Mouse (Mus musculus) liver, embryonic 12.5 days (tissue): ENCODE measurements around the gene Gm16181. TPM values are rescaled to one million over a fixed set of nuclear protein-coding genes. Genes with fewer than 3 reads are reported as not detected.

Experiments
- ATAC-seq: fragments of 200-750 bp; cut with Nextera tagmentation; 2 replicates; pipeline ENCODE4 v1.8.0; 2017; ENCODE audit warnings: moderate number of reproducible peaks, mild to moderate bottlenecking, moderate library complexity
- H3K27ac ChIP-seq: fragments of 300-500 bp; sonication (generic); 2 replicates; pipeline ENCODE4 v1.5.1; 2016; ENCODE audit warnings: mild to moderate bottlenecking
- H3K27me3 ChIP-seq: fragments of 300-500 bp; sonication (generic); replicated peaks from 2 replicates; pipeline ENCODE4 v1.6.1; 2016; ENCODE audit warnings: mild to moderate bottlenecking, moderate library complexity
- H3K36me3 ChIP-seq: fragments of 300-500 bp; sonication (generic); 2 replicates; pipeline ENCODE4 v1.6.1; 2016; ENCODE audit warnings: mild to moderate bottlenecking, moderate library complexity
- H3K4me1 ChIP-seq: fragments of 300-500 bp; sonication (generic); 2 replicates; pipeline ENCODE4 v1.6.1; 2016
- H3K4me2 ChIP-seq: fragments of 300-500 bp; sonication (generic); 2 replicates; pipeline ENCODE4 v1.6.1; 2016; ENCODE audit warnings: mild to moderate bottlenecking, moderate library complexity
- H3K4me3 ChIP-seq: fragments of 300-500 bp; sonication (generic); 2 replicates; pipeline ENCODE4 v1.5.1; 2016; ENCODE audit warnings: mild to moderate bottlenecking, moderate library complexity
- H3K9ac ChIP-seq: fragments of 300-500 bp; sonication (generic); 2 replicates; pipeline ENCODE4 v1.6.1; 2016; ENCODE audit warnings: mild to moderate bottlenecking, moderate library complexity
- H3K9me3 ChIP-seq: fragments of 300-500 bp; sonication (generic); replicated peaks from 2 replicates; pipeline ENCODE4 v1.6.1; 2016; ENCODE audit warnings: mild to moderate bottlenecking, moderate library complexity
- WGBS: fragments of 180-500 bp; shearing (Covaris S2); methylation state at CpG from one replicate; pipeline ENCODE4 v1.1.7; 2016; ENCODE audit not compliant: insufficient replicate concordance; 5-methylcytosine and 5-hydroxymethylcytosine counted together
- polyA plus RNA-seq: library from polyadenylated mRNA; unstranded; fragments of >200 nt; fragmentation: Nextera tagmentation; extraction: Ambion mirVana; gene quantifications from 2 replicates; pipeline ENCODE4 v1.2.1, GENCODE M21; 2016

Gene Gm16181
- polyA plus RNA-seq, 1 experiment from 2014 or later = 0.42 TPM

DNA sequence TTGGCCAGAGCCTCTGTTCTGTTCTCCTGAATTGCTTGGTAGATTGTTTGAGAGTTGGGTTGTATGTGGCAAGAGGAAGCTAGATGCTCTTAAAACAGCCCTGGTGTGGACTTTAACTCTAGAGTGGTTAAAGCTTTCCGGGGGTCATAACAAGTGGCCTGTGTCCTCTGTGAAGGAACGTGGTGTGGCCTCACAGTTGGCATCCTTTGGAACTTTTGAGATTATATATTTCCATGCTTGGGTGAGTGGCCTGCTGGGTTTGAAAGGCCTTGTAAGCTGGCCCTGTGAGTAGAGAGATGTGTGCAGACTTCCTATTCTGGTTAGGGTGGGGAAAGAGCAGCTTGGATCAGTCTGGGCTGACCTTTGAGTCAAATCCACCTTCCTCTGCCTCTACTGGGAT, 24.4 kb downstream of the Gm16181 start:
- Histone ChIP-seq H3K27ac (no peak overlapping the region), H3K4me1 (peaks cover 56% of the 10 kb centered on the region), H3K4me2 (peak overlapping the region; percentile 91), H3K27me3 (no peaks in the 10 kb centered on the region), H3K9me3 (no peaks in the 10 kb centered on the region), H3K4me3 (peak overlapping the region; percentile 88), H3K9ac (peak overlapping the region; percentile 95; the same call in 1 of the 2 replicates), H3K36me3 (peaks cover 71% of the 10 kb centered on the region)
- 70% methylated on average over 2 of the region's 2 CpGs for WGBS
- ATAC-seq = no peak

- no peak for ATAC-seq
- no peak overlapping the region for H3K4me3 ChIP-seq
- no peaks in the 10 kb centered on the region for H3K27me3 ChIP-seq
- peaks cover 46% of the 10 kb centered on the region for H3K4me1 ChIP-seq
- peak overlapping the region; percentile 91; the same call in 1 of the 2 replicates for H3K4me2 ChIP-seq
- no peak overlapping the region; the same call in 1 of the 2 replicates for H3K9ac ChIP-seq
- H3K9me3 ChIP-seq = no peaks in the 10 kb centered on the region
- 78% methylated on average over 15 of the region's 15 CpGs for WGBS
- H3K27ac ChIP-seq = 0 out of 2 replicates have a peak overlapping the region, but pooled peaks have one; percentile 6
- H3K36me3 ChIP-seq = peaks cover 80% of the 10 kb centered on the region
Measured at GRCm38 (mm10) chr17:35245731-35246623, 25.3 kb downstream of the Gm16181 start.

- ATAC-seq = no peak
- H3K27me3 ChIP-seq = no peaks in the 10 kb centered on the region
- 77% methylated on average over 7 of the region's 7 CpGs for WGBS
Measured at GRCm38 (mm10) chr17:35247144-35247543, 26.5 kb downstream of the Gm16181 start.

GRCm38 (mm10) chr17:35248986-35249385, 28.4 kb downstream of the Gm16181 start:
- 89% methylated on average over 14 of the region's 14 CpGs for WGBS
- Histone ChIP-seq H3K27me3 (no peaks in the 10 kb centered on the region), H3K9ac (no peak overlapping the region), H3K9me3 (no peaks in the 10 kb centered on the region), H3K27ac (no peak overlapping the region), H3K4me1 (peaks cover 32% of the 10 kb centered on the region), H3K36me3 (peaks cover 99% of the 10 kb centered on the region), H3K4me3 (no peak overlapping the region), H3K4me2 (no peak overlapping the region)
- no peak for ATAC-seq

More at GRCm38 (mm10) chr17:35247144-35247543, 26.5 kb downstream of the Gm16181 start:
- Histone ChIP-seq H3K36me3 (peaks cover 91% of the 10 kb centered on the region), H3K4me1 (peaks cover 44% of the 10 kb centered on the region), H3K4me2 (no peak overlapping the region), H3K9ac (no peak overlapping the region), H3K4me3 (no peak overlapping the region), H3K27ac (no peak overlapping the region), H3K9me3 (no peaks in the 10 kb centered on the region)

DNA sequence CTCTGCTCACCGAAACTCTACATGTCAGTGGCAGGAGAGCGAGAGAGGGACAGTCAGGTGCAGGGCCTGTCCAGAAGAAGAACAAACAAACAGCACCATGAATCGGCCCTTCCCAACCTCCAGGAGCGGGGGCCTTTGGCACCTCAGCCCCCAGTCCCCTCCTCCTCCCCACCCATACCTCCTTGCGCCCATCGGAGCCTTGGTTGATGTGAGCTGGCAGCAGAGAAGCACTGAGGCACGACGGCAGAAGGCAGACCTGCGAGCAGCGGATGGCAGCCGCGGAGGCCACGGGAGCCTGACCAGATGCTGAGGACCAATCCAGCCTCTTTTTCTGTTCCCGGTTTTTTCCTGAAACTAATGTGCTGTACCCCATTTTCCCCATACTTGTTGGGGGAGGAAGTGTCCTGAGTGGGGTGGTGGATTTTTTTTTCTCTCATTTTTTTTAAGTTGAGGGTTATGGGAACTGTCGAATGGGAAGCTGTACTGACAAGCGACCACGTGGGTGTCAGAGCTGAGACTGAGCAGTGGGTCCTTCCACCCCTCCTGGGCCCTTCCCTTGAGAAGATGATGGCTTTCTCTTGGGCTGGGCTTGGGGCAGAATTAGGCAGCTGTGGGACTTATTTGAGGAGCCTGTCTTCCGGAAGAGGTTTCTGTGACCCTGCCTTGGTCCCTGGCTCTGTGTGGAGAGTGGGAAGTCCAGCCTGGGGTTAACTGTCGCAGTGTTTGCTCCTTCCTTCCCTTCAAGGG, 29.0 kb downstream of the Gm16181 start:
- no peak overlapping the region for H3K4me3 ChIP-seq
- WGBS = 84% methylated on average over 19 of the region's 19 CpGs
- ATAC-seq = no peak

DNA sequence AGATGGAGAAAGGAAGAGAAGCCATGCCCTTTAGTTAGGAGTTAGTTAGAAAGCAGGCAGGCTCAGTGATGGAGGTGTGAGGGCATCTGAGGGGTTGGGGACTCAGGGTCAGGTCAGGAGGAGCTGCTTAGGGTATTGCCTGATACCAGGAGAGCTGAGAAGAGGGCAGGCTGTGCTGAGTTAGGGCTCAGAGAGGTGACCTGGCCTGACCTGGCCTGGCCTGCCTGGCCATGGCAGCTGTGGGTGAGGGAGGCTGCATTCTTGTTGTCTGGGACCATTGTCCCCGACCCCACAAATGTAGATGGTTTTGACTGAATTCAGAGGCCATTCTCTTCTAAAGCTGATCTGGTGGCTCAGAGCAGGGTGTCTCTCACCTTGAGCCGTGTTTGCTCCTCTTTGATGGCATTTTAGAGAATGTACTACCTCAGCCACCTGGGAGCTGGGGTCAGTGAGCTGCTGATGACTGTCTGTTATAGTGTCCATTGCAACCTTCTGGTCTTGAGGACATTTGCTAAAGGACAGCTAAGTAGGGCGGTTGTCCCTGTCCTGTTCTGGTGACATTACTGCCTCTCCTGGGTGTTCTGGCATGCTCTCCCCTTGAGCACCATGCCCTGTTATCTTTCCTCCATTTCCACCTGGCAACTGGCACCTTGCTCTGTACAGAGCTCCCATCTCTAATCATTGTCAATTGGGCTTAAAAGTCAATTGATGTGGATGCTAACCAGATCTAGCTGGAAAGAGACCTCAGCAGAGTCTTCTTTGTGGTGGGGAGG, 29.9 kb downstream of the Gm16181 start:
- Histone ChIP-seq H3K27ac (no peak overlapping the region), H3K4me3 (no peak overlapping the region), H3K27me3 (no peaks in the 10 kb centered on the region), H3K4me1 (peaks cover 17% of the 10 kb centered on the region), H3K9me3 (no peaks in the 10 kb centered on the region), H3K36me3 (peaks cover 89% of the 10 kb centered on the region), H3K4me2 (no peak overlapping the region), H3K9ac (no peak overlapping the region)
- 85% methylated on average over 3 of the region's 3 CpGs for WGBS
- ATAC-seq = no peak

More for the DNA sequence above, 29.0 kb downstream of the Gm16181 start:
- H3K4me1 ChIP-seq = peaks cover 26% of the 10 kb centered on the region
- no peak overlapping the region for H3K27ac ChIP-seq
- no peak overlapping the region for H3K9ac ChIP-seq
- no peaks in the 10 kb centered on the region for H3K27me3 ChIP-seq
- H3K4me2 ChIP-seq = no peak overlapping the region
- peaks cover 98% of the 10 kb centered on the region for H3K36me3 ChIP-seq
- no peaks in the 10 kb centered on the region for H3K9me3 ChIP-seq

DNA sequence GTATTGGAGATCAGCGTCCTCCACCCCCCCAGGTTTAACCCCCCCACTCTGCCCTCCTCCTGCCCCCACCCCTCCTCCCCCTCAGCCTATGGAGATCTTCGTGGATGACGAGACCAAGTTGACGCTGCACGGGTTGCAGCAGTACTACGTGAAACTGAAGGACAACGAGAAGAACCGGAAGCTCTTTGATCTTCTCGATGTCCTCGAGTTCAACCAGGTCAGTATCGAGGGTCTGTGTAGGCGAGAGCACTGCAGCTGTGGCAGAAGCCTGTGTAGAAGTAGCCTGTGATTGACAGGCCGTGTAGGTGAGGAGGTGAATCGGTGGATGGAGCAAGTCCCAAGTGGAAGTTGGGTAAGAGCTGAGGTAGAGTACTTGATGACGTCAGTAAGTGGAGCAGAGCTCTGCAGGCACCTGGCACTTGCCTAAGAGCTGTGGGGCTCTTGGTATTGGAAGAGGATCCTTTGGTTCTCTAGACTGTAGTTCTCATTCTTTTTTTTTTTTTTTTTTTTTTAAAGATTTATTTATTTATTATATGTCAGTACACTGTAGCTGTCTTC, 30.6 kb downstream of the Gm16181 start:
- Histone ChIP-seq H3K27me3 (0 out of 2 replicates have a peak, but pooled peaks cover 1% of the 10 kb centered on the region), H3K9me3 (no peaks in the 10 kb centered on the region), H3K9ac (no peak overlapping the region), H3K27ac (no peak overlapping the region), H3K4me2 (no peak overlapping the region), H3K4me3 (no peak overlapping the region), H3K36me3 (peaks cover 82% of the 10 kb centered on the region), H3K4me1 (peaks cover 10% of the 10 kb centered on the region)
- no peak for ATAC-seq
- WGBS = 79% methylated on average over 15 of the region's 15 CpGs

DNA sequence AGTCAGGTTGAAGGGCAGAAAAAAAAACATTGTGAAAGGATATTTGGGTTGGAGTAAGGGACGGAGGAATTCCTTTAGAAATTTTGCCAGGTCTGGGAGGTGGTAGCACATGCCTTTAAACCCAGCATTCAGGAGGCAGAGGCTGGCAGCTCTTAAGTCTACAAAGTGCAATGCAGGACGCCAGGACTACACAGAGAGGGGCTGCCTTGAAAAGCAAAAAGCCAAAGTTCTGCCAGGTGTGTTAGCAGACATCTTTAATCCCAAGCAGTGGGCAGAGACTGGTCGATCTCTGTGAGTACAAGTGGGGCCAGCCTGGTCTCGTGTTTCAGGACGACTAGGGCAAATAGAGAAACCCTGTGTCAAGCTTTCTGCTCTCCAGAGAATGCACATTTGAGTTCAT, 31.3 kb downstream of the Gm16181 start:
- no peak overlapping the region for H3K27ac ChIP-seq
- H3K4me1 ChIP-seq = peaks cover 3% of the 10 kb centered on the region; the same call in 1 of the 2 replicates
- H3K36me3 ChIP-seq = peaks cover 74% of the 10 kb centered on the region
- WGBS = 81% methylated on average over 5 of the region's 5 CpGs
- no peak overlapping the region for H3K4me2 ChIP-seq
- H3K27me3 ChIP-seq = 0 out of 2 replicates have a peak, but pooled peaks cover 6% of the 10 kb centered on the region
- H3K9ac ChIP-seq = no peak overlapping the region
- no peak for ATAC-seq
- no peaks in the 10 kb centered on the region for H3K9me3 ChIP-seq
- no peak overlapping the region for H3K4me3 ChIP-seq

DNA sequence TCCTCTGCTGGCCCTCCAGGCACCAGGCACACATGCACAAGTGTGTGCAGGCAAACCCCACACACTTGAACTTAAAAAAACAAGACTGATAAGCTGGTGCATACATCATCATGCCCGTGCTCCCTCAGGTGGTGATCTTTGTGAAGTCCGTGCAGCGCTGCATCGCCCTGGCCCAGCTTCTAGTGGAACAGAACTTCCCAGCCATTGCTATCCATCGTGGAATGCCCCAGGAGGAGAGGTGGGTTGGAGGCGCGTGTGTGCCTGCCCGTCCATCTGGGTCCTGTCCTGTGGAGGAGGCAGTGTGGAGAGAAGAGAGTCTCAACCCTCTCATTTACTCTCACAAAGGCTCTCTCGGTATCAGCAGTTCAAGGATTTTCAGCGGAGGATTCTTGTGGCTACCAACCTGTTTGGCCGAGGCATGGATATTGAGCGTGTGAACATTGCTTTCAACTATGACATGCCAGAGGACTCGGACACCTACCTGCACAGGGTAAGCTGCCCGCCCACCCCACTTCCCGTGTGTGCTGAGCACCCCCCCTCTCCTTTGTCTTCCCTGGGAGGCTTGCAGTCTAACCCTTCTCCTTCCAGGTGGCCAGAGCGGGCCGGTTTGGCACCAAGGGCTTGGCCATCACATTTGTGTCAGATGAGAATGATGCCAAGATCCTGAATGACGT, 32.1 kb downstream of the Gm16181 start:
- no peak overlapping the region for H3K4me3 ChIP-seq
- H3K9ac ChIP-seq = no peak overlapping the region
- H3K4me2 ChIP-seq = no peak overlapping the region
- no peak overlapping the region for H3K27ac ChIP-seq
- 81% methylated on average over 18 of the region's 18 CpGs for WGBS
- 0 out of 2 replicates have a peak, but pooled peaks cover 6% of the 10 kb centered on the region for H3K27me3 ChIP-seq
- peaks cover 9% of the 10 kb centered on the region for H3K4me1 ChIP-seq
- peaks cover 66% of the 10 kb centered on the region for H3K36me3 ChIP-seq
- ATAC-seq = no peak
- no peaks in the 10 kb centered on the region for H3K9me3 ChIP-seq

- H3K4me3 ChIP-seq = no peak overlapping the region
- peaks cover 12% of the 10 kb centered on the region for H3K4me1 ChIP-seq
- ATAC-seq = no peak
- WGBS = 83% methylated on average over 32 of the region's 32 CpGs
- 0 out of 2 replicates have a peak, but pooled peaks cover 6% of the 10 kb centered on the region for H3K27me3 ChIP-seq
- H3K36me3 ChIP-seq = peaks cover 59% of the 10 kb centered on the region
- no peak overlapping the region for H3K9ac ChIP-seq
- H3K4me2 ChIP-seq = no peak overlapping the region
- H3K27ac ChIP-seq = no peak overlapping the region
- no peaks in the 10 kb centered on the region for H3K9me3 ChIP-seq
Measured at GRCm38 (mm10) chr17:35253293-35254093, 32.9 kb downstream of the Gm16181 start.
